Mouse (Mus musculus): ENCODE data around the gene Gm10160.

- TF ChIP-seq POLR2A (IDR thresholded peaks at IDR 0.05; ENCODE audit: insufficient read length, low read depth) (no peak), TCF12 (IDR thresholded peaks at IDR 0.05; ENCODE audit: insufficient read depth, poor library complexity, severe bottlenecking) (no peak), TCF3 (IDR thresholded peaks at IDR 0.05; ENCODE audit: insufficient read length, low read depth) (no peak), POLR2AphosphoS2 (IDR thresholded peaks at IDR 0.05; ENCODE audit: insufficient read length, low read depth) (no peak), MAX (IDR thresholded peaks at IDR 0.05; ENCODE audit: low read depth) (no peak), USF1 (IDR thresholded peaks at IDR 0.05; ENCODE audit: low read depth) (no peak), E2F4 (IDR thresholded peaks at IDR 0.05; ENCODE audit: insufficient read depth) (no peak), SRF (IDR thresholded peaks at IDR 0.05; ENCODE audit: control insufficient read depth, insufficient read length, low read depth) (no peak)
Observed at GRCm38 (mm10) chr7:81861461-81861860, 5.9 kb upstream of the Gm10160 start.

Measured in myocyte (in vitro differentiated cells).